Mouse (Mus musculus): ENCODE data around the gene R3hdm4.
A peak's percentile ranks its signal among the peaks of the same experiment; 100 is the strongest.

- TF ChIP-seq JUND (conservative IDR thresholded peaks at IDR 0.05; ENCODE audit: low read depth, low read length) (no peak), CTCF (conservative IDR thresholded peaks at IDR 0.05 in 1 of 2, IDR thresholded peaks at IDR 0.05 in 1 of 2; ENCODE audit: low read depth in 2 of 2, low read length in 2 of 2) (peak; percentile 56 to 96), TCF12 (IDR thresholded peaks at IDR 0.05; ENCODE audit: low read depth, low read length) (peak; percentile 92), POLR2A (IDR thresholded peaks at IDR 0.05; ENCODE audit: low read depth, low read length) (peak; percentile 87), USF2 (conservative IDR thresholded peaks at IDR 0.05; ENCODE audit: low read depth, low read length) (no peak), E2F4 (IDR thresholded peaks at IDR 0.05; ENCODE audit: insufficient replicate concordance, low read depth, low read length) (no peak), MAFK (IDR thresholded peaks at IDR 0.05; ENCODE audit: insufficient replicate concordance, low read length) (no peak), NELFE (IDR thresholded peaks at IDR 0.05; ENCODE audit: low read depth, low read length) (peak; percentile 82)
These were observed 39.0 kb upstream of the R3hdm4 start, which contains the start of gene Wdr18 for GRCm38 (mm10) chr10:79959847-79960601.

Data from CH12.LX (cell line).